Mouse (Mus musculus): ENCODE measurements around the gene Hist1h2af. TPM values are rescaled to one million over a fixed set of nuclear protein-coding genes. Genes with fewer than 3 reads are reported as not detected.
A peak's percentile ranks its signal among the peaks of the same experiment; 100 is the strongest.
"Not testable (repeated sequence)": the region's sequence is repeated elsewhere in the genome, so short reads cannot be mapped to it uniquely, and the experiment has no call there.

Gene Hist1h2af
- total RNA-seq, 2 experiments from 2014 or later = 6.3 to 16.6 TPM

- peak; percentile 83 to 85 for DNase-seq
These were observed 22.2 kb downstream of the Hist1h2af start for GRCm38 (mm10) chr13:23555839-23556416.

GRCm38 (mm10) chr13:23556906-23557305, 23.2 kb downstream of the Hist1h2af start:
- DNase-seq = no peak

GRCm38 (mm10) chr13:23560699-23561098, 27.0 kb downstream of the Hist1h2af start:
- DNase-seq = not testable (repeated sequence)

GRCm38 (mm10) chr13:23561531-23561882, 27.8 kb downstream of the Hist1h2af start:
- DNase-seq = not testable (repeated sequence)

- DNase-seq = peak; percentile 95
These were observed 28.4 kb downstream of the Hist1h2af start, which contains the start of gene Hist1h3e for GRCm38 (mm10) chr13:23561883-23562659. TSS of gene Hist1h3e (minus strand) at chr13:23562369.

- peak in 1 of 2 experiments; percentile 51 for DNase-seq
These were observed 29.2 kb downstream of the Hist1h2af start for GRCm38 (mm10) chr13:23562699-23563462.

DNA sequence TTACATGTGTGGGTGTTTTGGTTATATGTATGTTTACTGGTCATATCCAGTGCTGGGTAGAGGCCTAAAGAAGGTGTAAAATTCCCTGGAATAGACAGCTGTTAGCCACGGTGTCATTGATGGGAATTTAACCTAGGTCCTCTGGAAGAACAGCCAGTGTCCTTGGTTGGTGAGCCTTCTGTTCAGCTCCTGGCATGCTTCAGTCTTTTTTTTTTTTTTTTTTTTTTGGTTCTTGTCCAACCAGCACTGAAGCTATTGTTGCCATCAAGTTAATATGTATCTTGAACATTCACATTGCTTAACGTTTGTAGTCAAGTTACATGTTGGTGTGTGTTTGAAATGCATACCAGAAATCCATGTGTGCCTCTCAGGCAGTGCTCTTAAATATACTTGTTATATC, 30.8 kb downstream of the Hist1h2af start:
- DNase-seq = no peak

DNA sequence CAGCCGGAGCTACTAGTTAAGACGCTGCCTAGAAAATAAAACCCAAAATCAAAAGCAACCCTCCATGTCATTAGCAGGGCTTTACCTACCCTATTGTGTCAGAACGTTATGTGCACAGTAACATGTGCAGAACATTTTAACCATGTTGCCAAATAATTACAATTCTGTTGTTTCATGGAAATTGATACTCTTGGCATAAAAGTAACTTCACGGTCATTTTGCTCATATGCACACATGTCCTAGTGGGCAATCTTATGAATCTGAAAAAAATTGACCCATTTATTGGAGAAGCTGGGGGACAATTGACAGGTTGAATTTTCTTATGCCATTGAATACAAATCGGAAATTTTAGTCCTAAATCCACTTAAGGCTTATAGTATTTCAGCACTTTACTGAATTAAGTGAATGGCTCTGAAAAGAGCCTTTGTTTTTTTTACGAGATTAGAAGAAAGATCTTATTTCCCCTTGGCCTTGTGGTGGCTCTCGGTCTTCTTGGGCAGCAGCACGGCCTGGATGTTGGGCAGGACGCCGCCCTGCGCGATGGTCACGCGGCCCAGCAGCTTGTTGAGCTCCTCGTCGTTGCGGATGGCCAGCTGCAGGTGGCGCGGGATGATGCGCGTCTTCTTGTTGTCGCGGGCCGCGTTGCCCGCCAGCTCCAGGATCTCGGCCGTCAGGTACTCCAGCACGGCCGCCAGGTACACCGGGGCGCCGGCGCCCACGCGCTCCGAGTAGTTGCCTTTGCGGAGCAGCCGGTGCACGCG, 36.7 kb downstream of the Hist1h2af start:
- DNase-seq = not testable (repeated sequence)

DNA sequence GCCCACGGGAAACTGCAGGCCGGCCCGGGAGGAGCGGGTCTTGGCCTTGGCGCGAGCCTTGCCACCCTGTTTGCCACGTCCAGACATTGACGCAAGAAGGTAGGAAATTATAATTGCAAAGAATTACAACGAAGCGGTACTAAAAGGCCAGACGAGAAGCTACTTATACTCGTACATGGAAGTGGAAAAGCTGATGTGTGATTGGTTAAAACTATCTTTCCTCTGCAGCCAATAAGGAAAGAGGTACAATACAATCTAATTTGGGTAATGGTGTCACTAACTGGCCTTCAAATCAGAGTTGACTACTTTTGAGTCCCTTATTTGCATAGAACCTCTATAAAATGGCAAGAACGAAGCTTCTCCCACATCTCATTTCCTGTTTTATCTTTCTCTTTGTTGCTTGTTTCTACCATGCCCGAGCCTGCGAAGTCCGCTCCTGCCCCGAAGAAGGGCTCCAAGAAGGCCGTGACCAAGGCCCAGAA, 37.4 kb downstream of the Hist1h2af start, which contains the start of the genes Hist1h2ae and Hist1h2bg:
Hist1h2ae (minus strand) TSS at position 199 of the 482 bp plus-strand sequence.
Hist1h2bg (plus strand) TSS at position 375 of the 482 bp plus-strand sequence.
- peak; percentile 81 to 82 for DNase-seq

DNA sequence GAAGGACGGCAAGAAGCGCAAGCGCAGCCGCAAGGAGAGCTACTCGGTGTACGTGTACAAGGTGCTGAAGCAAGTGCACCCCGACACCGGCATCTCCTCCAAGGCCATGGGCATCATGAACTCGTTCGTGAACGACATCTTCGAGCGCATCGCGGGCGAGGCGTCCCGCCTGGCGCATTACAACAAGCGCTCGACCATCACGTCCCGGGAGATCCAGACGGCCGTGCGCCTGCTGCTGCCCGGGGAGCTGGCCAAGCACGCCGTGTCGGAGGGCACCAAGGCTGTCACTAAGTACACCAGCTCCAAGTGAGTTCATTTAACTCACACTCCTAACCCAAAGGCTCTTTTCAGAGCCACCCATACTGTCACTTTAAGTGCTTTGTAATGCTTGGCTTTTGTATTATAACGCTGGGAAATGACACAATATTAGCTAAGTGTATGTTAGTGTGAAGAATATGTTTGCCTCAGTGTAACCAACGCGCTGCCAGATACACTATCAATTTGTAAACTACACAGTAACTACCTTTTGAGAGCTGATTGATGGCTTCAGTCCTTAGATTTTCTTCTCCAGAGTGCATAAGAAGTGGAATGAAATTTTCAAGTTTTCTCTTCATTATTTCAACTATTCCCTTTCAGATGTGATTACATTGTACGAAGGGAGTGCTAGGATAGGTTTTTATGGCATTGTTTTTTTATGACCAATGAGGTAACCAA, 38.0 kb downstream of the Hist1h2af start:
- not testable (repeated sequence) for DNase-seq

GRCm38 (mm10) chr13:23572218-23573033, 38.7 kb downstream of the Hist1h2af start:
- no peak for DNase-seq

DNA sequence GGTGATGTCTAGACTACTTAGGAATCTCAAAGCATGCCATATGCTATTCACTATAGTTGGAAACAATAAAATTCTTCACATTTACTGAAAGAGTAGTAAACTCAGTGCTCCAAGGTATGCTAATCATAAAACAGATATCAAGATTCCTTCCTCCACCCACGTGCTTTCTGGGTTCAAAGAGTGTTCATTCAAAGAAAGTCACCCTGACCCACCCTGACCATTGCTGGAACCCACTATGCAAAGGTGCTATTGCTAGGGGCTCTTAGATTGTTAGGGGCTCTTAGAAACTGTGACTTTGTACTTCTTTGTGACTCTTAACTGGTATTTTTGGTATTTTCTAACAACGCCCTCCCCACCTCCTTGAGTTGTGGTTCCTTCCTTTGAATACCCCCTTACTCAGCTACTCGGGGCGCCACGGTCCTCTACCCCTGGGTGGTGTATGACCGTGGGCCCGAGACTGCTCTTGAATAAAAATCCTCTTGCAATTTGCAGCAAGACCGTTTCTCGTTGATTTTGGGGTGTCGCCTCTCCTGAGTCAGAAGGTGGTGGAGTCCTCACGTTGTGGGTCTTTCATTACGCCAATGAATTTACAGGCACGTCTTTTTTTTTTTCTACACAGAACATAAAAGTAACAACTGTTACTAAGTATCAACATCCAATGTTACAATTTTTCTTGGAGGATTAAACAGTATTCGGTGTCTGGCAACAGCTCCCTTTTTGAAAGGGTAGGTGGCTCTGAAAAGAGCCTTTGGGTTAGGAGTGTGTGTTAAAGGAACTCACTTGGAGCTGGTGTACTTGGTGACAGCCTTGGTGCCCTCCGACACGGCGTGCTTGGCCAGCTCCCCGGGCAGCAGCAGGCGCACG, 39.6 kb downstream of the Hist1h2af start:
- not testable (repeated sequence) for DNase-seq

DNA sequence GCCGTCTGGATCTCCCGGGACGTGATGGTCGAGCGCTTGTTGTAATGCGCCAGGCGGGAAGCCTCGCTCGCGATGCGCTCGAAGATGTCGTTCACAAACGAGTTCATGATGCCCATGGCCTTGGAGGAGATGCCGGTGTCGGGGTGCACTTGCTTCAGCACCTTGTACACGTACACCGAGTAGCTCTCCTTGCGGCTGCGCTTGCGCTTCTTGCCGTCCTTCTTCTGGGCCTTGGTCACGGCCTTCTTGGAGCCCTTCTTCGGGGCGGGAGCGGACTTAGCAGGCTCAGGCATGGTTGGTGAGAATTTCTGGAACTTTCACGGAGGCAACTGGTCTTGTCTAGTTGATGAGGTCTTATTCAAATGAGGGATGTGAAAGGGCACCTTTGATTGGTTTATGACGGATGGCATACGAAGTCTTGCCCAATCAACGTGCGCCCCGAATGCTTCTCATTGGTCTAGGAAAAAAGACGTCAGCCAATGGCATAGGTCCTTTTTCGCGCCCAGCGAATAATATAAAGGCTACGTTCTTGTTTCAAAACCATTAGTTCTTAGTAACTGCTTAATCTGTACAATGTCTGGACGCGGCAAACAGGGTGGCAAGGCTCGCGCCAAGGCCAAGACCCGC, 40.3 kb downstream of the Hist1h2af start, which contains the start of the genes Hist1h2bf and Hist1h2ad:
Hist1h2bf (minus strand) TSS at position 299 of the 627 bp plus-strand sequence.
Hist1h2ad (plus strand) TSS at position 484 of the 627 bp plus-strand sequence.
- peak; percentile 82 to 91 for DNase-seq

- DNase-seq = not testable (repeated sequence)
These were observed 41.0 kb downstream of the Hist1h2af start for GRCm38 (mm10) chr13:23574546-23575170.

DNA sequence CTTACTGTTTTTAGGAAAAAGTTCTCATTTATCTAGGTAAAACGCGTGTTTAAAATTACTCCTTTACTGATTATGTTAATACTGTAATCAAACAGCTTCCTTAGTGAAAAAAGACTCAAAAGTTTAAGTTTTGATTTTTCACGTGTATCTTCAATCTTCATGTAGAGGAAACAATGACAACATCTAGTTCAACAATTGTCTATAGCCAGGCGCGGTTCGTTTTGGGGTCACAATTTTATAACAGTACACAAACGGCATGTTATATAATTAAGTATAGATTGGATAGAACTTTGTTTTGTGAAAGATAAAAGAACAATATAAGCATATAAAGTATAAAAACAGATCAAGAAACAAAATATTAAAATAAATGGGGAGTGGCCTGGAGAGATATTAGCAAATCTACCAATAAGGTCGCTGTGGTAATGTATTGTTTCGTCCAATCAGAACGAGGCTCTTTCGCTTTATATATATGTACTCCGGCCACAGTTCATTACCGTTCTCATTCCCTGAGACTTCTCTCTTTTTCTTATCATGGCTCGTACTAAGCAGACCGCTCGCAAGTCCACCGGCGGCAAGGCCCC, 41.7 kb downstream of the Hist1h2af start, which contains the start of gene Hist1h3d:
Hist1h3d (plus strand) TSS at position 493 of the 581 bp plus-strand sequence.
- DNase-seq = peak; percentile 66 to 68

DNA sequence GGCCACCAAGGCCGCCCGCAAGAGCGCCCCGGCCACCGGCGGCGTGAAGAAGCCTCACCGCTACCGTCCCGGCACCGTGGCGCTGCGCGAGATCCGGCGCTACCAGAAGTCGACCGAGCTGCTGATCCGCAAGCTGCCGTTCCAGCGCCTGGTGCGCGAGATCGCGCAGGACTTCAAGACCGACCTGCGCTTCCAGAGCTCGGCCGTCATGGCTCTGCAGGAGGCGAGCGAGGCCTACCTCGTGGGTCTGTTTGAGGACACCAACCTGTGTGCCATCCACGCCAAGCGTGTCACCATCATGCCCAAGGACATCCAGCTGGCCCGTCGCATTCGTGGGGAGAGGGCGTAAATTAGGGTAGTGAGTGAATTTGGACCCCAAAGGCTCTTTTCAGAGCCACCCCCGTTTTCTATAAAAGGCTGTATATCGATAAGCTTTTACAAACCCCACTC, 42.2 kb downstream of the Hist1h2af start:
- DNase-seq = not testable (repeated sequence)

GRCm38 (mm10) chr13:23576351-23576881, 42.7 kb downstream of the Hist1h2af start:
- DNase-seq = no peak

Data from heart, adult 18-20 months (tissue).